Mouse (Mus musculus): ENCODE data around the gene Otos.

DNA sequence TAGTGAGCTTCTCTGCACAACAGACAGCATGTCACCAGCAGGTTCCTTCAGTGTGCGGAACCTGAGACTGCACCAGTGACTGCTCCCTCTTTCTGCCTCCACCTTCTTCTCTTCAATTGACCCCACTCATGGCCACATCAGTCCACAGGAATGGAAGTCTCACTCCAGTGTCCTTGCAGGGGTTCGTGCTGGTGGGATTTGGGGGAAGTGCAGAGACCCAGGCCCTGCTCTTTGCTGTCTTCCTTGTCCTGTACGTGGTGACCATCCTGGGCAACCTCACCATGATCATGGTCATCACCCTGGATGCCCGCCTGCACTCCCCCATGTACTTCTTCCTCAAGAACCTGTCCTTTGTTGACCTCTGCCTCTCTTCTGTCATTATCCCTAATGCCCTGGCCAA lies 40.9 kb downstream of the Otos start:
- TF ChIP-seq CTCF (IDR thresholded peaks at IDR 0.05; ENCODE audit: low read depth, low read length) (no peak), GATA1 (IDR thresholded peaks at IDR 0.05; ENCODE audit: borderline replicate concordance, low read length) (no peak), POLR2AphosphoS5 (IDR thresholded peaks at IDR 0.05; ENCODE audit: insufficient replicate concordance, low read depth, low read length) (no peak)
